Mouse (Mus musculus): ENCODE data around the gene Zbtb25. TPM values are rescaled to one million over a fixed set of nuclear protein-coding genes. Genes with fewer than 3 reads are reported as not detected.

Gene Zbtb25
- polyA plus RNA-seq, 1 experiment from 2014 or later = 22.5 TPM

GRCm38 (mm10) chr12:76361405-76362302 lies 7.7 kb downstream of the Zbtb25 start:
- H3K4me2 ChIP-seq = no peak overlapping the region
- H3K4me1 ChIP-seq = no peaks in the 10 kb centered on the region
- no peak overlapping the region for H3K4me3 ChIP-seq (replicated peaks)
- no peaks in the 10 kb centered on the region for H3K27me3 ChIP-seq
- no peak overlapping the region for H3K27ac ChIP-seq
- no peaks in the 10 kb centered on the region for H3K9me3 ChIP-seq
- ATAC-seq (ENCODE audit: low FRiP score) = no peak
- no peak overlapping the region for H3K9ac ChIP-seq
- H3K36me3 ChIP-seq (replicated peaks) = peaks cover 2% of the 10 kb centered on the region; the same call in 1 of the 2 replicates
- 69% methylated on average over 9 of the region's 9 CpGs for WGBS

DNA sequence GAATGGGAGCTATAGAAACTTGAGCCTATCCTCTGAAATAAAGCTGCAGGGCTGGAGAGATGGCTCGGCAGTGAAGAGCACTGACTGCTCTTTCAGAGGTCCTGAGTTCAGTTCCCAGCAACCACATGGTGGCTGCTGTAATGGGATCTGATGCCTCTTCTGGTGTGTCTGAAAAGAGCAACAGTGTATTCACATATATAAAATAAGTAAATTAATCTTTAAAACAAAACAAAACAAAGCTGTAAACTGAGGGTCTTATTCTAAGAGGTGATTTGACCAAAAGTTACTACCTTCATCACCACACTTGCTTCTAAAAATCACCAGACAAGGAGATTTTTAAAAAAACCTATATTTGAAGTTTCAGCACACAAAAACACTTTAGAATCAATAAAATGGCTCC lies 8.5 kb downstream of the Zbtb25 start:
- Histone ChIP-seq H3K27me3 (no peaks in the 10 kb centered on the region), H3K4me1 (no peaks in the 10 kb centered on the region), H3K4me2 (no peak overlapping the region), H3K27ac (no peak overlapping the region), H3K9ac (no peak overlapping the region), H3K9me3 (no peaks in the 10 kb centered on the region), H3K4me3 (replicated peaks) (no peak overlapping the region), H3K36me3 (replicated peaks) (peaks cover 2% of the 10 kb centered on the region; the same call in 1 of the 2 replicates)
- no peak for ATAC-seq (ENCODE audit: low FRiP score)
- 33% methylated on average over 1 of the region's 1 CpGs for WGBS

- Histone ChIP-seq H3K4me3 (replicated peaks) (no peak overlapping the region), H3K27me3 (no peaks in the 10 kb centered on the region), H3K9ac (no peak overlapping the region), H3K4me1 (no peaks in the 10 kb centered on the region), H3K9me3 (no peaks in the 10 kb centered on the region), H3K4me2 (no peak overlapping the region), H3K27ac (no peak overlapping the region), H3K36me3 (replicated peaks) (peaks cover 34% of the 10 kb centered on the region)
- 88% methylated on average over 8 of the region's 8 CpGs for WGBS
- no peak for ATAC-seq (ENCODE audit: low FRiP score)
Measured at GRCm38 (mm10) chr12:76349680-76350220, 19.7 kb downstream of the Zbtb25 start.

DNA sequence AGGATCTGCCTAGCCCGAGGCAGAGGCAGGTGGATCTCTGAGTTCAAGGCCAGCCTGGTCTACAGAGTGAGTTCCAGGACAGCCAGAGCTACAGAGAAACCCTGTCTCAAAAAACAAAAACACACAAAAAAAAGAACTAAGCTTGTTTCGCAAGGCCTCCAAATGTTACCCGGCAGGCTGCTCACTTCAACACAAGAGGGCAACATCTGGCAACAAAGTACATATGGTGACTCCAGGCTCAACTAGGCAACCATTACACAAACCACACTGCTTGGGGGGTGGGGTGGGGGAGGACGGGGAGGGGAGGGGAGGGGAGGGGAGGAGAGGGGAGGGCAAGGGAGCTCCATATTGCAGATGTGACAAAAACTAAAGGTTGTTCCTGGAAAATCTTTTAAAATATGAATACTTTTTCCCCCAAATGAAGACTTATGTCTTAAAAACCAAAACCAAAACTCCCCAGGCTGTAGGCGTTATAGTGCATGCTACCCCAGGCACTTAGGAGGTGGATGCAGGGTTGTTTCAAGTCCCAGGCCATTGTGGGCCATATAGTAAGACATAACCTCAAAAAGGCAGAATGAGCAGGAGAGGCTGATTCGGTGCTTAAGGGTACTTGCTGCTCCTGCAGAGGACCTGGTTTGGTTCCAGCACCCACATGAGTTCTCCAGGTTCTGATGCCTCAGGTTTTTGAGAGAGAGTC lies 23.5 kb downstream of the Zbtb25 start:
- Histone ChIP-seq H3K9me3 (no peaks in the 10 kb centered on the region), H3K4me3 (replicated peaks) (no peak overlapping the region), H3K4me1 (no peaks in the 10 kb centered on the region), H3K27ac (no peak overlapping the region), H3K4me2 (no peak overlapping the region), H3K9ac (no peak overlapping the region), H3K36me3 (replicated peaks) (peaks cover 37% of the 10 kb centered on the region), H3K27me3 (no peaks in the 10 kb centered on the region)
- ATAC-seq (ENCODE audit: low FRiP score) = no peak
- 93% methylated on average over 5 of the region's 6 CpGs for WGBS

DNA sequence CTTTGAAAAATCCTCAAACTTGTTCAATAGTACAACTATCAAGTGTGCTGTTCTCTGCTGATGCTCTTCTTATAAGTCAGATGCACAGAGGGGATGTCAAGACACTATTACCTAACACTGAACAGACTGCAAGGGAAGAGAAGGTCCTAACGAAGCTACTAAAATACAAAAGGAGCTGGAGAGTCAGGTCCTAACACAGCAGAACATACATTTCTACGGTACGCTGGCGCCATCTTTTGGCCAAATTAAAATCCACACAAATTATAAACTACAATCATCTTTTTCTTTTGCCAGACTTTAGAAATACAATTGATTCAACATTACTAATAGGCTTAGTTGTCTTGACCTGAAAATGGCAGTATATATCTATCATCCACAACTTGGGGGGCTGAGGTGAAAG lies 28.3 kb downstream of the Zbtb25 start:
- ATAC-seq (ENCODE audit: low FRiP score) = no peak
- no peak overlapping the region for H3K27ac ChIP-seq
- no peaks in the 10 kb centered on the region for H3K27me3 ChIP-seq
- H3K4me1 ChIP-seq = no peaks in the 10 kb centered on the region
- WGBS = 6% methylated on average over 4 of the region's 4 CpGs
- H3K9me3 ChIP-seq = no peaks in the 10 kb centered on the region
- peaks cover 12% of the 10 kb centered on the region for H3K36me3 ChIP-seq (replicated peaks)
- no peak overlapping the region for H3K9ac ChIP-seq
- no peak overlapping the region for H3K4me2 ChIP-seq
- no peak overlapping the region for H3K4me3 ChIP-seq (replicated peaks)

DNA sequence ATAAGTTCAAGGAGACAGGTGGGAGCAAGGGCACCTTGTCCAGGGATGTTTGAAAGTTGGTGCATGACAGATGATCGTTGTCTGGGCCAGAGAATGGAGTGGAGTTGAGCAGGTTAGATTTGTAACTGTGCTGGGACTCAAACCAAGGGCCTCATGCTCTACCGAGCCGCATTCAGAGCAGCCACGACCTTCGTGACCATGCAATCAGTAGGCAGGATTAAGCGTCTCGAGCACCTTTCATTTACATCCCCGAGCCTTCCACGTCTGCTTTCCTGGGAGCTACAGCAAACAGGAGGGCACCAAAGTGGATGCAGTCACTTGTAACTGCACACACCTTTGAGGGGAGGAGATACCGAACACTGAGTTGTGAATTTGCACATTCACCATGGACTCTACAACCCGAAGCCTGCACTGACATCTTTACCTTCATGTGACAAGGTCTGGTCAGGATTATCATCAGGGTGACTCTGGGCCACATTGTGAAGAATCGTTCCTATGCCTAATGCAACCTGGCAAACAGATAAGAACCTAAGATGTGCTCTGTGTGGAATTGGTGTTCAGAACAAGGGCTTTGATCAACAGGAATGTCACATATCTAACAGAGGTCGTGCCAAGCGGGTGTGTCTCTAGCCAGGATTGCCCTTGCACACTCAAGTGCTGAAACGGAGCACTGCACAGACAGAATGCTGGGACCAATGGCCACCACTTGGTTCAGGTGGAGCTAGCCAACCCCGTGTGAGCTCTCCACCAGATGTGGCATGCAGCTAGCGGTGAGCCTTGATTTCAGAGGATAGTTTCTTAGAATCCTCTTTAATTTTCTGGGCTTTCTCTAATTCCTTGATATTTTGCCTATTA lies 33.1 kb downstream of the Zbtb25 start:
- H3K36me3 ChIP-seq (replicated peaks) = no peaks in the 10 kb centered on the region
- no peak overlapping the region for H3K4me3 ChIP-seq (replicated peaks)
- H3K4me2 ChIP-seq = no peak overlapping the region
- WGBS = 82% methylated on average over 17 of the region's 17 CpGs
- no peaks in the 10 kb centered on the region for H3K4me1 ChIP-seq
- H3K9me3 ChIP-seq = no peaks in the 10 kb centered on the region
- no peak for ATAC-seq (ENCODE audit: low FRiP score)
- no peak overlapping the region for H3K27ac ChIP-seq
- no peaks in the 10 kb centered on the region for H3K27me3 ChIP-seq
- H3K9ac ChIP-seq = no peak overlapping the region

- Histone ChIP-seq H3K4me2 (no peak overlapping the region), H3K9me3 (no peaks in the 10 kb centered on the region), H3K27ac (no peak overlapping the region), H3K27me3 (no peaks in the 10 kb centered on the region), H3K9ac (no peak overlapping the region), H3K4me3 (replicated peaks) (no peak overlapping the region), H3K4me1 (no peaks in the 10 kb centered on the region), H3K36me3 (replicated peaks) (no peaks in the 10 kb centered on the region)
- no peak for ATAC-seq (ENCODE audit: low FRiP score)
- WGBS = 91% methylated on average over 5 of the region's 5 CpGs
Measured at GRCm38 (mm10) chr12:76335641-76336040, 33.8 kb downstream of the Zbtb25 start.

DNA sequence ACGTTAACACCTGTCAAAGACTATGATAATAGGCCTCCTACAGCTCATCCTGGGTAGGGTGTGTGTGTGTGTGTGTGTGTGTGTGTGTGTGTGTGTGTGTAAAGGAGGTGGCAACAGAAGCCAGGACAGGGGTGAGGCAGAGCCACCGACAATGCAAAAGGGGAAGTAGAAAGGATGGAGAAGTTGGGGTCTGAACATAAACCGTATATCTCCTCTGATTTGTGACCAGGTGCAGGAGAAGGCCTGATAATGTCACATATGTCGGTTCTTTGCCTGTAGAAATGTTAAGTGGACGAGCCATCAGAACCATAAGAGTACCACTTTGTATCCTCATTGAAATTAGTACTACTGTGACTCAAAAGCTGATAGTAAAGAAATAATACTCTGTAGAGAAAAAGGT lies 35.7 kb downstream of the Zbtb25 start:
- no peak for ATAC-seq (ENCODE audit: low FRiP score)
- Histone ChIP-seq H3K9ac (no peak overlapping the region), H3K27ac (no peak overlapping the region), H3K4me2 (no peak overlapping the region), H3K4me1 (no peaks in the 10 kb centered on the region), H3K36me3 (replicated peaks) (no peaks in the 10 kb centered on the region), H3K4me3 (replicated peaks) (no peak overlapping the region), H3K9me3 (no peaks in the 10 kb centered on the region), H3K27me3 (no peaks in the 10 kb centered on the region)
- WGBS = 90% methylated on average over 5 of the region's 5 CpGs

- Histone ChIP-seq H3K9me3 (no peaks in the 10 kb centered on the region), H3K36me3 (replicated peaks) (no peaks in the 10 kb centered on the region), H3K27ac (no peak overlapping the region), H3K27me3 (peaks cover 12% of the 10 kb centered on the region; the same call in 1 of the 2 replicates), H3K4me3 (replicated peaks) (no peak overlapping the region), H3K4me2 (no peak overlapping the region), H3K9ac (no peak overlapping the region), H3K4me1 (0 out of 2 replicates have a peak, but pooled peaks cover 4% of the 10 kb centered on the region)
- ATAC-seq (ENCODE audit: low FRiP score) = no peak
- 93% methylated on average over 6 of the region's 6 CpGs for WGBS
Measured at GRCm38 (mm10) chr12:76328567-76329354, 40.6 kb downstream of the Zbtb25 start.

DNA sequence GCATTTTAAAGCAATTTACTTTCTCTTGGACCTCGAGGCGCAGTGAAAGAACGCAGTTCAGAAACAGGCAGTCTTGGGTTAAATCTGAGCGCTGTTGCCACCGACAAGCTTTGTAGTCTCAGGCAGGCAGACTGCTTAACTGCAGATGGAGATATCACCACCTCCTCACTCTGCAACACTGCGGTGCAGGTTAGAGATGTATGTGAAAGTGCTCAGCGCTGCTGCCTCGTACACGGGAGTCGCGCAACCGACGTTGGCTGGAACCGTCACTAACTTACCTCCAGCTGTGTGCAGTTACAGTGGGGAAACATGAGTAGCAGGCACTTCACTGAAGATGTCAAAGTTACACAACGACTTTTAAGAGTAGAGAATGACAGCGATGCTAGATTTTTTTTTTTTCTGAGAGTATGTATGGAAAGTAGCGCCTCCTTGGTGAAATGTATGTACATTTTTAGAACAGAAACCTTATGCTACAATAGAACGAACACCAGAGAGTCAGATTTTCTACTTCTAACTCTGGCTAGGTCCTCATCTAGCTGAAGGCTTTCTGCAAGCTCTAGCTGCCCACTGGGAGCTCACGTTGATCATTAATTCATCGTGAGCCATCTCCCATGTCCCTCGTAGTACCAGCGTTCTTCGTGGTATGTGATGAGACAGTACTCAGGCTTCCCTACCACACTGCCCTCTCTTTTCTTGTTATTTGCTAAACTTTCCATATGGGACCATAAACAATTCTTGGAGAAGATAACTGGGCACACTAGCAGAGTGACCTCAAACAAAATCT lies 42.8 kb downstream of the Zbtb25 start:
- H3K9me3 ChIP-seq = no peaks in the 10 kb centered on the region
- WGBS = 93% methylated on average over 23 of the region's 23 CpGs

More for the DNA sequence above, 42.8 kb downstream of the Zbtb25 start:
- no peak overlapping the region for H3K4me2 ChIP-seq
- 0 out of 2 replicates have a peak, but pooled peaks cover 4% of the 10 kb centered on the region for H3K4me1 ChIP-seq
- H3K27ac ChIP-seq = no peak overlapping the region
- H3K36me3 ChIP-seq (replicated peaks) = 0 out of 2 replicates have a peak, but pooled peaks cover under 1% of the 10 kb centered on the region
- no peak for ATAC-seq (ENCODE audit: low FRiP score)
- no peak overlapping the region for H3K4me3 ChIP-seq (replicated peaks)
- peaks cover 12% of the 10 kb centered on the region; the same call in 1 of the 2 replicates for H3K27me3 ChIP-seq
- no peak overlapping the region for H3K9ac ChIP-seq

Measured in forebrain, embryonic 12.5 days (tissue).